Mouse (Mus musculus) forebrain, embryonic 16.5 days (tissue): ENCODE measurements around the gene Sox8. TPM values are rescaled to one million over a fixed set of nuclear protein-coding genes. Genes with fewer than 3 reads are reported as not detected.

Source experiments
- ATAC-seq: fragments of 200-750 bp; cut with Nextera tagmentation; 2 replicates; pipeline ENCODE4 v1.8.0; 2017; ENCODE audit warnings: mild to moderate bottlenecking, moderate library complexity
- H3K27ac ChIP-seq: fragments of 300-500 bp; sonication (generic); 2 replicates; pipeline ENCODE4 v1.5.1; 2014; ENCODE audit warnings: low read length, control low read depth
- H3K27me3 ChIP-seq: fragments of 300-500 bp; sonication (generic); replicated peaks from 2 replicates; pipeline ENCODE4 v1.6.1; 2014; ENCODE audit warnings: low read length; ENCODE audit not compliant: control insufficient read depth, insufficient read depth
- H3K36me3 ChIP-seq: fragments of 300-500 bp; sonication (generic); 2 replicates; pipeline ENCODE4 v1.6.1; 2014; ENCODE audit not compliant: control insufficient read depth, insufficient read depth
- H3K4me1 ChIP-seq: fragments of 300-500 bp; sonication (generic); replicated peaks from 2 replicates; pipeline ENCODE4 v1.6.1; 2014; ENCODE audit warnings: low read length; ENCODE audit not compliant: control insufficient read depth, insufficient read depth
- H3K4me2 ChIP-seq: fragments of 300-500 bp; sonication (generic); 2 replicates; pipeline ENCODE4 v1.6.1; 2014; ENCODE audit warnings: mild to moderate bottlenecking, low read length, control low read depth
- H3K4me3 ChIP-seq: fragments of 300-500 bp; sonication (generic); replicated peaks from 2 replicates; pipeline ENCODE4 v1.5.1; 2014; ENCODE audit warnings: mild to moderate bottlenecking, low read length, control low read depth
- H3K9ac ChIP-seq: fragments of 300-500 bp; sonication (generic); replicated peaks from 2 replicates; pipeline ENCODE4 v1.6.1; 2014; ENCODE audit warnings: low read depth, low read length, control low read depth
- H3K9me3 ChIP-seq: fragments of 300-500 bp; sonication (generic); 2 replicates; pipeline ENCODE4 v1.6.1; 2016; ENCODE audit warnings: low read length; ENCODE audit not compliant: control insufficient read depth
- WGBS: fragments of 180-500 bp; shearing (Covaris S2); extraction: QIAGEN DNeasy Blood & Tissue Kit; methylation state at CpG from one replicate; pipeline ENCODE4 v1.1.7; 2014; 5-methylcytosine and 5-hydroxymethylcytosine counted together
- polyA plus RNA-seq: library from polyadenylated mRNA; unstranded; fragments of >200 nt; fragmentation: Nextera tagmentation; extraction: Ambion mirVana; gene quantifications from 2 replicates; pipeline ENCODE4 v1.2.1, GENCODE M21; 2015

The Sox8 gene
- polyA plus RNA-seq, 1 experiment from 2014 or later = 26.1 TPM

GRCm38 (mm10) chr17:25519511-25519910 lies 51.0 kb downstream of the Sox8 start:
- Histone ChIP-seq H3K27ac (no peak overlapping the region), H3K36me3 (no peaks in the 10 kb centered on the region), H3K4me3 (no peak overlapping the region), H3K9me3 (no peaks in the 10 kb centered on the region), H3K27me3 (no peaks in the 10 kb centered on the region), H3K4me2 (no peak overlapping the region), H3K9ac (no peak overlapping the region), H3K4me1 (peaks cover 20% of the 10 kb centered on the region)
- WGBS = 37% methylated on average over 5 of the region's 5 CpGs
- peak; percentile 39; the same call in 1 of the 2 replicates for ATAC-seq

DNA sequence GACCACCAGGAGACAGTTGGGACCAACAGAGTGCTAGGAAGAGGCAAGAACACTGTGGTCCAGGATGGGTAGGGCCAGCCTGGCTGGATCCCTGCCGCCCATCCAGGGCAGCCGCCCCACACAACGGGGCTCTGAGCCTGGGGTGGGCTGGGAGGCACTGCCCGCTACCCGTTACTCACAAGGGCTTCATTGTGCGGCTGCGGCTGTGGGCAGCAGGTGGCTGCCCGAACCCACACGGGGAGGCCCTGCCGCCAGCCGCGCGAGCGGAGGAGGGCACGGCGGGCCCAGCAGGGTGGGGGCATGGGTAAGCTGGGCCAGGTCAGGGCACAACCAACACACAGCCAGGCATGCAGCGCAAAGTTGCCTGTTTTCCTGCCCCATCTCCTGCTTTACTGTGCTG lies 52.3 kb downstream of the Sox8 start:
- Histone ChIP-seq H3K4me2 (no peak overlapping the region), H3K27ac (peak overlapping the region; percentile 19; the same call in 1 of the 2 replicates), H3K27me3 (no peaks in the 10 kb centered on the region), H3K9ac (no peak overlapping the region), H3K9me3 (0 out of 2 replicates have a peak, but pooled peaks cover 2% of the 10 kb centered on the region), H3K4me1 (peaks cover 20% of the 10 kb centered on the region), H3K4me3 (no peak overlapping the region), H3K36me3 (no peaks in the 10 kb centered on the region)
- peak; percentile 80 for ATAC-seq
- 37% methylated on average over 17 of the region's 17 CpGs for WGBS

- no peak overlapping the region for H3K27ac ChIP-seq
- H3K4me1 ChIP-seq = peaks cover 20% of the 10 kb centered on the region
- WGBS = 57% methylated on average over 5 of the region's 5 CpGs
- no peaks in the 10 kb centered on the region for H3K36me3 ChIP-seq
- no peaks in the 10 kb centered on the region for H3K27me3 ChIP-seq
- no peak overlapping the region for H3K4me2 ChIP-seq
- H3K9me3 ChIP-seq = 0 out of 2 replicates have a peak, but pooled peaks cover 2% of the 10 kb centered on the region
- H3K9ac ChIP-seq = no peak overlapping the region
- no peak overlapping the region for H3K4me3 ChIP-seq
- no peak for ATAC-seq
Observed at GRCm38 (mm10) chr17:25516315-25516714, 54.2 kb downstream of the Sox8 start.

Other genes with a start within 250 kb of the Sox8 start
- not detected in 2 replicates for gene Tpsab1, start 225.1 kb downstream of the Sox8 start, polyA plus RNA-seq
- 0.39 TPM in 1 of 2 replicates, not detected in the other for gene Tpsb2, start 204.4 kb downstream of the Sox8 start, polyA plus RNA-seq
- 0.36 TPM in 1 of 2 replicates, not detected in the other for gene Tpsg1, start 201.4 kb downstream of the Sox8 start, polyA plus RNA-seq
- gene Cacna1h, start 136.9 kb downstream of the Sox8 start, polyA plus RNA-seq = 12.4 and 14.7 TPM in 2 replicates
- gene Tekt4, start 116.1 kb downstream of the Sox8 start, polyA plus RNA-seq = 0.80 and 0.88 TPM in 2 replicates
- gene Sstr5, start 73.4 kb downstream of the Sox8 start, polyA plus RNA-seq = 0.32 and 0.44 TPM in 2 replicates
- 18.3 and 19.4 TPM in 2 replicates for gene Lmf1, start 8.4 kb upstream of the Sox8 start, polyA plus RNA-seq
- 2.2 and 3.3 TPM in 2 replicates for gene Gng13, start 146.5 kb upstream of the Sox8 start, polyA plus RNA-seq
- 12.7 and 13.2 TPM in 2 replicates for gene Chtf18, start 156.7 kb upstream of the Sox8 start, polyA plus RNA-seq
- 28.1 and 29.1 TPM in 2 replicates for gene Rpusd1, start 157.0 kb upstream of the Sox8 start, polyA plus RNA-seq
- 0.17 TPM in 1 of 2 replicates, not detected in the other for gene Mslnl, start 165.4 kb upstream of the Sox8 start, polyA plus RNA-seq
- gene Msln, start 183.7 kb upstream of the Sox8 start, polyA plus RNA-seq = 0.27 and 0.85 TPM in 2 replicates
- gene Narfl, start 203.1 kb upstream of the Sox8 start, polyA plus RNA-seq = 33.1 and 34.9 TPM in 2 replicates
- 101 and 135 TPM in 2 replicates for gene Haghl, start 215.0 kb upstream of the Sox8 start, polyA plus RNA-seq
- 0.13 and 0.15 TPM in 2 replicates for gene Ccdc78, start 215.9 kb upstream of the Sox8 start, polyA plus RNA-seq
- gene Fam173a, start 222.2 kb upstream of the Sox8 start, polyA plus RNA-seq = 70.7 and 76.5 TPM in 2 replicates
- gene AC134908.4, start 225.0 kb upstream of the Sox8 start, polyA plus RNA-seq = 0.60 and 0.71 TPM in 2 replicates
- 26.8 and 34.0 TPM in 2 replicates for gene Metrn, start 226.4 kb upstream of the Sox8 start, polyA plus RNA-seq
- 33.0 and 43.5 TPM in 2 replicates for gene Fbxl16, start 238.4 kb upstream of the Sox8 start, polyA plus RNA-seq